13 mouse cellular contexts compared by ENCODE assay signal in genomic region chr9:77535021-77535744, GRCm38 (mm10). TPM values are rescaled to one million over a fixed set of nuclear protein-coding genes. Genes with fewer than 3 reads are reported as not detected.
DNase-seq lines count a peak whose midpoint lies in the region; ATAC-seq lines count a peak whose summit lies in the region.
"Had no signal": no experiment of that assay in that cellular context is flagged by ENCODE, and none has a peak within 500 bp of the region (broad histone marks: within the 10 kb centered on the region; RNA-seq: fewer than 3 reads in every experiment).

No protein-coding gene starts in this region.

- H3K4me1 ChIP-seq in neural tube, embryonic 13.5 days (replicated peaks): peaks cover 15% of the 10 kb centered on the region
- H3K4me1 ChIP-seq in midbrain, embryonic 13.5 days (replicated peaks): peaks cover 26% of the 10 kb centered on the region

- 32% methylated on average over 17 of the region's 17 CpGs for WGBS in neural tube, embryonic 13.5 days
- 10% methylated on average over 17 of the region's 17 CpGs for WGBS in midbrain, embryonic 13.5 days

- no peak overlapping the region for H3K4me3 ChIP-seq in neural tube, embryonic 13.5 days
- peak overlapping the region; percentile 5; the same call in 1 of the 2 replicates for H3K4me3 ChIP-seq in midbrain, embryonic 13.5 days (replicated peaks)
- H3K4me3 ChIP-seq: limb, embryonic 12.5 days; lung, embryonic 15.5 days; stomach, embryonic 15.5 days had no signal

- H3K27ac ChIP-seq in neural tube, embryonic 13.5 days (replicated peaks): no peak overlapping the region
- no peak overlapping the region for H3K27ac ChIP-seq in midbrain, embryonic 13.5 days
- H3K27ac ChIP-seq: limb, embryonic 12.5 days; lung, embryonic 15.5 days; stomach, embryonic 15.5 days had no signal

- ATAC-seq in neural tube, embryonic 13.5 days (ENCODE audit: low read depth): peak; percentile 41; the same call in 1 of the 2 replicates
- ATAC-seq in midbrain, embryonic 13.5 days: peak; percentile 70

- no peaks in the 10 kb centered on the region for H3K36me3 ChIP-seq in neural tube, embryonic 13.5 days
- no peaks in the 10 kb centered on the region for H3K36me3 ChIP-seq in midbrain, embryonic 13.5 days
- H3K36me3 ChIP-seq: limb, embryonic 12.5 days; lung, embryonic 15.5 days; stomach, embryonic 15.5 days had no signal

- 0 out of 2 replicates have a peak overlapping the region, but pooled peaks have one; percentile 14 for H3K4me2 ChIP-seq in neural tube, embryonic 13.5 days
- peak overlapping the region; percentile 44 for H3K4me2 ChIP-seq in midbrain, embryonic 13.5 days (replicated peaks)
- H3K4me2 ChIP-seq: limb, embryonic 12.5 days; lung, embryonic 15.5 days; stomach, embryonic 15.5 days had no signal

- DNase-seq in neural tube, embryonic 10.5 days (ENCODE audit: extremely low spot score, low spot score): no peak
- DNase-seq in cerebellum, postnatal 25 days: peak; percentile 55 to 57
- no peak for DNase-seq in lung, postnatal 10 days
- DNase-seq in adrenal gland, postnatal 14 days: no peak
- no peak for DNase-seq in thymus, adult 18-20 months
- DNase-seq: gastrocnemius, postnatal 25 days; kidney, adult 18-20 months; right cerebral cortex, postnatal 14 days had no signal

- no peak overlapping the region for H3K9ac ChIP-seq in neural tube, embryonic 13.5 days
- peak overlapping the region; percentile 15 for H3K9ac ChIP-seq in midbrain, embryonic 13.5 days (replicated peaks)
- H3K9ac ChIP-seq: limb, embryonic 12.5 days; lung, embryonic 15.5 days; stomach, embryonic 15.5 days had no signal

- H3K9me3 ChIP-seq in neural tube, embryonic 13.5 days: no peaks in the 10 kb centered on the region
- H3K9me3 ChIP-seq in midbrain, embryonic 13.5 days: no peaks in the 10 kb centered on the region
- H3K9me3 ChIP-seq: limb, embryonic 12.5 days; lung, embryonic 15.5 days; stomach, embryonic 15.5 days had no signal

- no peaks in the 10 kb centered on the region for H3K27me3 ChIP-seq in neural tube, embryonic 13.5 days
- H3K27me3 ChIP-seq in midbrain, embryonic 13.5 days: peaks cover 4% of the 10 kb centered on the region; the same call in 1 of the 2 replicates
- H3K27me3 ChIP-seq: stomach, embryonic 15.5 days had no signal

RNA-seq across cellular contexts. Expression of gene Lrrc1, which starts 9.5 kb away (rescaled TPM):
- 6.0 and 6.1 TPM in 2 replicates for polyA plus RNA-seq in neural tube, embryonic 13.5 days (2015; fragmentation: Nextera tagmentation; extraction: Ambion mirVana)
- 4.8 and 5.0 TPM in 2 replicates for polyA plus RNA-seq in midbrain, embryonic 13.5 days (2015; fragmentation: Nextera tagmentation; extraction: Ambion mirVana)
- total RNA-seq in adrenal gland, postnatal 14 days (2021): 11.3 and 16.6 TPM in 2 replicates

Comparison
In these comparisons a context has a peak if more than half of its experiments do, and no peak if none do; other contexts are left out.
1. DNase-seq: peak in cerebellum, postnatal 25 days (2 of 2); none in neural tube, embryonic 10.5 days (single experiment), lung, postnatal 10 days (single experiment), adrenal gland, postnatal 14 days (single experiment) and thymus, adult 18-20 months (0 of 2).